Mouse (Mus musculus): ENCODE results near the gene Dedd2. TPM values are rescaled to one million over a fixed set of nuclear protein-coding genes. Genes with fewer than 3 reads are reported as not detected.

Gene Dedd2
- total and polyA plus RNA-seq, 3 experiments: 14.3 to 21.7 (median 18.4) TPM

- no peak for DNase-seq
- intact Hi-C loops (cut with DNase I): no loop called here
- Histone ChIP-seq H3K9ac (ENCODE audit: low read depth, low read length) (no peak overlapping the region), H3K27me3 (ENCODE audit: control insufficient read depth, insufficient read depth, low read length) (0 out of 2 replicates have a peak, but pooled peaks cover 1% of the 10 kb centered on the region), H3K4me1 (ENCODE audit: control insufficient read depth, insufficient read depth, low read length) (no peaks in the 10 kb centered on the region), H3K27ac (no peak overlapping the region), H3K4me3 (no peak overlapping the region), H3K79me2 (replicated peaks; ENCODE audit: control insufficient read depth, insufficient read depth, low read length) (no peaks in the 10 kb centered on the region), H3K36me3 (ENCODE audit: control insufficient read depth, insufficient read depth, low read length) (no peaks in the 10 kb centered on the region)
- TF ChIP-seq POLR2A (IDR thresholded peaks at IDR 0.05; ENCODE audit: insufficient read depth, low read depth, low read length) (no peak), EP300 (IDR thresholded peaks at IDR 0.05; ENCODE audit: insufficient read depth, low read depth, low read length) (no peak), CTCF (IDR thresholded peaks at IDR 0.05) (no peak)
- 51% methylated on average over 7 of the region's 7 CpGs for WGBS
Measured at GRCm38 (mm10) chr7:25153841-25154240, 66.6 kb downstream of the Dedd2 start.

DNA sequence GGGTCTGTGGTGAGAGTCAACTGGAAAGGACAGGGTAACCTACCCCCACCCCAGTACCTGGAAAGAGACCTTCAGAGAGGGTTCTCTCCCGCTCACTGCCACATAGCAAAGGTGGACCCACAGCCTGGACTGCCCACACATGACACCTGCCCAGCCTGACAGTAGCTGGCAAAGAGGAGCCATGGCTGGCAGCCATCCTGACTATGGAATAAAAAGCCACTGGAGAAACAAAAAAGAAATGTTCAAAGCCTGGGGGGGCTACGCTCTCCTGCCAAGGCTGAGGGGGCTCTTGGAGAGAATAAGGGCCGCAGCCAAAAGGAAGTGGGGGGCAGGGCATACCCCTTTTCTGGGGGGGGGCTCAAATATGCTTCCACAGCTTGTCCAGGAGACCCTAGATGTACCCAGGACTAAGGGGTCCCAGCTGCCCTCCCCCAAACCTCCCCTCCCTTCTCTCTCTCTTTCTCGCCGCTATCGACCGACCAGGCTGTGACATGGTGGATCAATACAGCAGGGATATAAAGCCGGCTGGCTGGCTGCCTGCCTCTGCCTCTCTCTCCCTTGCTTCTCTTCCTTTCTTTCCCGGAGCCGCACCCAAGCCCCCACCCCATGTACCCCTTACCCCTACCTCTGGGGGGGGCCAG, 68.4 kb downstream of the Dedd2 start:
- Histone ChIP-seq H3K79me2 (replicated peaks; ENCODE audit: control insufficient read depth, insufficient read depth, low read length) (no peaks in the 10 kb centered on the region), H3K4me3 (no peak overlapping the region), H3K9ac (ENCODE audit: low read depth, low read length) (no peak overlapping the region), H3K36me3 (ENCODE audit: control insufficient read depth, insufficient read depth, low read length) (no peaks in the 10 kb centered on the region), H3K27ac (no peak overlapping the region), H3K27me3 (ENCODE audit: control insufficient read depth, insufficient read depth, low read length) (0 out of 2 replicates have a peak, but pooled peaks cover 1% of the 10 kb centered on the region), H3K4me1 (ENCODE audit: control insufficient read depth, insufficient read depth, low read length) (no peaks in the 10 kb centered on the region)
- TF ChIP-seq POLR2A (IDR thresholded peaks at IDR 0.05; ENCODE audit: insufficient read depth, low read depth, low read length): no peak
- TF ChIP-seq EP300 (IDR thresholded peaks at IDR 0.05; ENCODE audit: insufficient read depth, low read depth, low read length): no peak
- TF ChIP-seq CTCF (IDR thresholded peaks at IDR 0.05): no peak
- DNase-seq: no peak
- 53% methylated on average over 10 of the region's 10 CpGs for WGBS
- intact Hi-C loops (cut with DNase I): no loop called here

DNA sequence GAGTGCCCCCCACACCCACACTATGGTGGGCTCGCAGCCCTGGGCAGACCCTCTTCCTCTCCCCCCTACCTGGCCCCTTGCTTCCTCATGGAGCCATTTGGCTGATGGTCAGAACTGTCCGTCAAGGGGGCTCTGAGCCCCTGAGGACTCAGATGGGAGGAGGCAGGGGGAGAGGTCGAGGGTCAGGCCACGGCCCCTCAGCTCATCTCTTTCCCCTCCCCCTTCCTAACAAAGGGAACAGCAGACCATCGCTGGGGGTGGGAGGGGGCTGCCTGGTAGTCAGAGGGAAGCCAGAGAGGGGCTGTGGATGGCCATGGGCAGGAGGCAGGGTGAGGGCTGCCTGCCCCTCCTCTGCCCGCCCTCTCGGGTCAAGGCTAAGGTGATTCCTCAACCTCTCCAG, 69.4 kb downstream of the Dedd2 start:
- Histone ChIP-seq H3K27ac (no peak overlapping the region), H3K27me3 (ENCODE audit: control insufficient read depth, insufficient read depth, low read length) (0 out of 2 replicates have a peak, but pooled peaks cover 1% of the 10 kb centered on the region), H3K4me1 (ENCODE audit: control insufficient read depth, insufficient read depth, low read length) (no peaks in the 10 kb centered on the region), H3K9ac (ENCODE audit: low read depth, low read length) (no peak overlapping the region), H3K4me3 (no peak overlapping the region), H3K79me2 (replicated peaks; ENCODE audit: control insufficient read depth, insufficient read depth, low read length) (no peaks in the 10 kb centered on the region), H3K36me3 (ENCODE audit: control insufficient read depth, insufficient read depth, low read length) (no peaks in the 10 kb centered on the region)
- no peak for TF ChIP-seq CTCF (IDR thresholded peaks at IDR 0.05)
- no peak for TF ChIP-seq EP300 (IDR thresholded peaks at IDR 0.05; ENCODE audit: insufficient read depth, low read depth, low read length)
- TF ChIP-seq POLR2A (IDR thresholded peaks at IDR 0.05; ENCODE audit: insufficient read depth, low read depth, low read length): no peak
- 4% methylated on average over 7 of the region's 7 CpGs for WGBS
- DNase-seq: no peak
- intact Hi-C loops (cut with DNase I): no loop called here

GRCm38 (mm10) chr7:25150151-25150663, 70.2 kb downstream of the Dedd2 start:
- intact Hi-C loops (cut with DNase I): no loop called here
- H3K79me2 ChIP-seq (replicated peaks; ENCODE audit: control insufficient read depth, insufficient read depth, low read length): no peaks in the 10 kb centered on the region
- H3K9ac ChIP-seq (ENCODE audit: low read depth, low read length): no peak overlapping the region
- no peaks in the 10 kb centered on the region for H3K4me1 ChIP-seq (ENCODE audit: control insufficient read depth, insufficient read depth, low read length)
- H3K4me3 ChIP-seq: no peak overlapping the region
- 0 out of 2 replicates have a peak, but pooled peaks cover 1% of the 10 kb centered on the region for H3K27me3 ChIP-seq (ENCODE audit: control insufficient read depth, insufficient read depth, low read length)
- TF ChIP-seq POLR2A (IDR thresholded peaks at IDR 0.05; ENCODE audit: insufficient read depth, low read depth, low read length) (no peak), CTCF (IDR thresholded peaks at IDR 0.05) (no peak), EP300 (IDR thresholded peaks at IDR 0.05; ENCODE audit: insufficient read depth, low read depth, low read length) (no peak)
- no peaks in the 10 kb centered on the region for H3K36me3 ChIP-seq (ENCODE audit: control insufficient read depth, insufficient read depth, low read length)
- H3K27ac ChIP-seq: no peak overlapping the region
- 4% methylated on average over 18 of the region's 18 CpGs for WGBS
- no peak for DNase-seq

Small RNAs within 50 kb of the gene (microRNA-seq; reads per million reads assigned to microRNA genes)
- 0 to 0.39 reads per million in 2 experiments for gene Mir7048

Other genes starting within 250 kb of the Dedd2 start
- gene Rabac1, start 247.9 kb downstream of the Dedd2 start, total RNA-seq (2021): 100 to 1,000 TPM; 299 to 358 TPM
- 467 and 472 TPM in 2 replicates for gene Rabac1, start 247.9 kb downstream of the Dedd2 start, polyA plus RNA-seq (2012; rRNA removed)
- 1 to 10 TPM in 1 of 2 experiments, under 1 TPM in 1; 0.39 to 1.2 TPM for gene Atp1a3, start 214.7 kb downstream of the Dedd2 start, total RNA-seq (2021)
- 0.85 and 1.7 TPM in 2 replicates for gene Atp1a3, start 214.7 kb downstream of the Dedd2 start, polyA plus RNA-seq (2012; rRNA removed)
- 1 to 10 TPM; 4.5 to 4.6 TPM for gene Grik5, start 148.3 kb downstream of the Dedd2 start, total RNA-seq (2021)
- gene Grik5, start 148.3 kb downstream of the Dedd2 start, polyA plus RNA-seq (2012; rRNA removed): 10.3 and 12.1 TPM in 2 replicates
- gene Zfp574, start 148.0 kb downstream of the Dedd2 start, total RNA-seq (2021): 10 to 100 TPM in 1 of 2 experiments, 1 to 10 TPM in 1; 9.2 to 10.3 TPM
- 11.8 and 12.6 TPM in 2 replicates for gene Zfp574, start 148.0 kb downstream of the Dedd2 start, polyA plus RNA-seq (2012; rRNA removed)
- under 1 TPM; 0.39 to 0.64 TPM for gene Pou2f2, start 40.9 kb downstream of the Dedd2 start, total RNA-seq (2021)
- 0.38 and 1.5 TPM in 2 replicates for gene Pou2f2, start 40.9 kb downstream of the Dedd2 start, polyA plus RNA-seq (2012; rRNA removed)
- 1 to 10 TPM; 7.4 to 9.6 TPM for gene Zfp526, start 810 bp upstream of the Dedd2 start, total RNA-seq (2021)
- 6.9 and 8.1 TPM in 2 replicates for gene Zfp526, start 810 bp upstream of the Dedd2 start, polyA plus RNA-seq (2012; rRNA removed)
- 10 to 100 TPM; 61.7 to 69.4 TPM for gene Gsk3a, start 17.2 kb upstream of the Dedd2 start, total RNA-seq (2021)
- gene Gsk3a, start 17.2 kb upstream of the Dedd2 start, polyA plus RNA-seq (2012; rRNA removed): 105 and 123 TPM in 2 replicates
- 10 to 100 TPM; 16.5 to 21.2 TPM for gene Erf, start 30.1 kb upstream of the Dedd2 start, total RNA-seq (2021)
- 11.9 and 17.1 TPM in 2 replicates for gene Erf, start 30.1 kb upstream of the Dedd2 start, polyA plus RNA-seq (2012; rRNA removed)
- 10 to 100 TPM; 62.8 to 62.9 TPM for gene Cic, start 47.1 kb upstream of the Dedd2 start, total RNA-seq (2021)
- gene Cic, start 47.1 kb upstream of the Dedd2 start, polyA plus RNA-seq (2012; rRNA removed): 37.7 and 41.6 TPM in 2 replicates
- 1 to 10 TPM; 2.4 to 3.1 TPM for gene Pafah1b3, start 77.4 kb upstream of the Dedd2 start, total RNA-seq (2021)
- 6.6 and 9.3 TPM in 2 replicates for gene Pafah1b3, start 77.4 kb upstream of the Dedd2 start, polyA plus RNA-seq (2012; rRNA removed)
- gene Prr19, start 80.8 kb upstream of the Dedd2 start, total RNA-seq (2021): not detected
- gene Prr19, start 80.8 kb upstream of the Dedd2 start, polyA plus RNA-seq (2012; rRNA removed): not detected in 2 replicates
- gene Tmem145, start 85.5 kb upstream of the Dedd2 start, total RNA-seq (2021): not detected
- 0.06 TPM in 1 of 2 replicates, not detected in the other for gene Tmem145, start 85.5 kb upstream of the Dedd2 start, polyA plus RNA-seq (2012; rRNA removed)
- gene Megf8, start 96.5 kb upstream of the Dedd2 start, total RNA-seq (2021): 10 to 100 TPM; 28.9 to 31.7 TPM
- gene Megf8, start 96.5 kb upstream of the Dedd2 start, polyA plus RNA-seq (2012; rRNA removed): 21.5 and 24.8 TPM in 2 replicates
- not detected for gene Cnfn, start 149.1 kb upstream of the Dedd2 start, total RNA-seq (2021)
- not detected in 2 replicates for gene Cnfn, start 149.1 kb upstream of the Dedd2 start, polyA plus RNA-seq (2012; rRNA removed)
- 10 to 100 TPM; 42.7 to 44.1 TPM for gene Lipe, start 178.1 kb upstream of the Dedd2 start, total RNA-seq (2021)
- gene Lipe, start 178.1 kb upstream of the Dedd2 start, polyA plus RNA-seq (2012; rRNA removed): 63.0 and 97.8 TPM in 2 replicates
- not detected for gene Cxcl17, start 192.3 kb upstream of the Dedd2 start, total RNA-seq (2021)
- 8.1 TPM in 1 of 2 replicates, not detected in the other for gene Cxcl17, start 192.3 kb upstream of the Dedd2 start, polyA plus RNA-seq (2012; rRNA removed)

Measured in heart, adult 2 months (tissue).